Mouse (Mus musculus) cerebellum, adult (tissue): ENCODE results near the gene Ferd3l.

Experiments used
- ATAC-seq: cut with Nextera tagmentation; 2 replicates; pipeline ENCODE4 v1.9.2; 2017; ENCODE audit warnings: mild to moderate bottlenecking, moderate library complexity, mixed read lengths; ENCODE audit not compliant: insufficient number of reproducible peaks, low FRiP score, low TSS enrichment

Gene Ferd3l

DNA sequence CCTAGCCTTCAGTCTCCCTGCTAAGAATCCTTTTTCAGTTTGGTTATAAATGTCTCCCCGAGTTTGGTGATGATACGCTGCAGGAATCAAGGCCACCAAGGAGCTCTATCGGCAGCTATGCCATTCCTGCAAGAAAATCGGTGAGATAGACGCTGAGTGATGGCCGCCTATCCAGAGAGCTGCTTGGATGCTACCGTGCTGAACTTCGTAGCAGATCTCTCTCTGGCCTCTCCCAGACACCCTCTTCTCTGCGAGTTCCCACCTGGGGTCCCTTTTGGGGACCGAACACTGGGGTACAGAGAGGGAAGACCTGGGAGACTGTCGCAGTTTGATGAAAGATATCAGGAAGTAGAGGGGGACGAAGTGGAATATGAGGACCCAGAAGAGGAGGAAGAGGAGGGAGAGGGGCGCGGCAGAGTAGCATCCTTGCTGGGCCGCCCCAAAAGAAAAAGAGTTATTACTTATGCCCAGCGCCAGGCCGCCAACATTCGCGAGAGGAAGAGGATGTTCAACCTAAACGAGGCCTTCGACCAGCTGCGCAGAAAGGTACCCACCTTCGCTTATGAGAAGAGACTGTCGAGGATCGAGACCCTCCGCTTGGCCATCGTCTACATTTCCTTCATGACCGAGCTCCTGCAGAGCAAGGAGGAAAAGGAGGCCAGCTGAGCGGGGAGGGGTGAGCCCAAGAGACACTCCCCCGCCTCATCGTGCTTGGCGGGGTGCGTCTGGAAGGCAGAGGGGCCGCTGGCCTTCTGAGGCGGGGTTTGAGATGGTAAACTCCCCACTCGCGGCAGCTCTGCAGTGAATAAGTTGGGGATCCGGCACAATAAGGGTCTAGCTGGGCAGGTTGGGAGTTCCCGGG, at the start of gene Ferd3l:
Gene Ferd3l, plus strand, starts transcription at position 95 of the 862 bp plus-strand sequence.
- ATAC-seq = no peak

DNA sequence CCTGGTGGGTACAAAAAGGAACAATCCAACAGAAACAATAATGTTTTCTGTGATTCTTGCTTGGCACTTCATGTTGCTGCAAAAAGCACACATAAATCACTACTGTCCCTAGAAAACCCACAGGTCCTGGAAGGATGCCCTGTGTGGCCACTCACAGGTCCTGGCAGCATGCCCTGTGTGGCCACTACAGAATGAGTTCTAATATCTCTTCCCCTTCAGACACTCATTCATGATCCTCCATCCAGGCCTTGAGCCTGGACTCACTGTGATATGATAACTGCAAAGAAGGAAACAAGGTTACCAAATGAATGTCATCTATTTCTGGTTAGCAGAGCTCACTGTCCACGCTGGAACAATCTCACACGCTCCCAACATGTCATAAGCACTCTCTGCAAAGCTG, 34.3 kb upstream of the Ferd3l start:
- ATAC-seq = no peak

DNA sequence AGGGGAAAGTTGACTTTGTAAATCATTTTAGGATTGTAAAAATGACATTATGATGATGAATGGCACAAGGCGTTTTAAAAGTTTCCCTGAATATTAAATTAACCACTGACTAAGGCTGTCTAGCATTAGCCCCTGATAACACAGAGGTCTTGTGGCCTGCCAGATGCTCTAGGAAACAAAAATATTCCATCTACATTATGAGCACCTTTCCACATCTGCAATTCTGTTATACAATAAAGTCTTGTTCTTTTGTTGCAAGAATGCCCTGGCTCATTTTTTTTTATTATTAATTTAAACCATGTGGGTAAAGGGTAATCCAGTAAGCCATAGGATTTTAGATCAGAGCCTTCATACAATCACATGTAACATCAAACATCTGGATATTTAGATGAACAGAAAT, 33.6 kb upstream of the Ferd3l start:
- ATAC-seq = no peak

DNA sequence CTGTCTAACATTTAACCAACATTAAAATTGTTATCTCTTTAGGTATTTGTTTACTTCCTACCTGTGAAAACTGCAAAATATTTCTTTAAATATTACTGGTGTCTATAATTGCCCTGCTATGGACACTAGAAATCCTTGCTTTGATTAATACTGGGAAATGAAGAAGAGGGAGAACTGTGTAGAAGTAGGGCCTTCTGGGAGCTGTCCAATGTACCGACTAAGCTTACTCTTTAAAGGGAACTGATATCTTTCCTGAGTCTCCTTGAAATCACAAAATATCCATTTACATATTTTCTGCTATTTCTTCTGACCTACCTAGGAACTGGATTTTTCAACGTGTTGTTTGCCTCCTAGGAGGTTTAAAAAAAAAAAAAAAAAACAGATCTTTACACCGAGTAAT, 1.5 kb upstream of the Ferd3l start:
- no peak for ATAC-seq

DNA sequence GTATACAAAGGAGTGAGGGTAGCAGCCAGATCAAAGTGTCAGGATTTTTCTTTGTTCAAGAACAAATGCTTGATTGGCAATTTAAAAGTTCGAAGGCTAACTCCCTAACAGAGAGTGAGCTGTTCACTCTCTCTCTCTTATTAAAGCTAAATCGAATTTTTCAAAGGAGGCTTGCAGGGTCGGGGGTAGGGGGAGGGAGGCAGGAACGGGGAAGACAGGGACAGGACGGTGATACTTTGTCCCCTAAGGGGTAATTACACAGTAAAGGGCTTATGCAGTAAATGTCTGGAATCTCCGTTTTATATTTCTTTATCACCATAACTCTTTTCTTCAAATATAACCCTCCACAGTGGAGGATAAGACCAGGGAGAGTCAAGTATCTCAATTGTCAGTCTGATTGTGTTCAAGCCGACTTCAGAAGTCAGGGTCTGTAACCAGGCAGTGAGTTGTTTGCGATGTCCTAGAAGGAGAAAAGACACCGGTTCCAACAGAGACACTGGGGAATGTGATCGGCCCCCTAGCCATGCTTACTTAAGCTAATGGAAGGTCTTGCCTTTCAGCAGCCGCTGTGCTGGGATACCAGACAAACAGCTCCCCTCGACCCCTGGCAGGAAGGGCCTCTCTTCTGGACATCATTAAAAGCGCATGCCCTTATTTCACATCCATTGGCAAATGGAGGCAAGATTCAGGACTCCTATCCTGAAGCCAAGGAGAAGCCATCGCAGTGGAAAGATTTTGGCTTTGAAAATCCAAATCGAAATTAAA, 709 bp upstream of the Ferd3l start:
- no peak for ATAC-seq

DNA sequence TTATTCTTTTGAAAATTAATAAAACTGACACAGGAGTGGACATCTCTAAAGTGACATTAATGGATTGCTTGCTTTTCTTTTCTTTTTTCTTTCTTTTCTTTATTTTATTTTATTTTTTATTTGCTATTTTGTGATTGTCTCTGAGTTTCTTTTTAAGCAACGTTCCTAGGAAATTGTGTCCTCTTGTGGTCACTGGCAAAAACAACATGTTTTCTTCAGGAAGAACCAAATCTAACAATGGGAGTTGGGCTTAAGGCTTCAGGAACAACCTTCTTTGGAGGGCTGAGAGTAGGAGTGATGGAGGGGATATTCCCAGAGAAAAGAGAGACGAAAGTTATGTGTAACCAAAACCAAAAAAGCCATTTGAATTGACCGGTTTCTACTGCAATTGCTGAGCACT, 24.6 kb downstream of the Ferd3l start:
- no peak for ATAC-seq

DNA sequence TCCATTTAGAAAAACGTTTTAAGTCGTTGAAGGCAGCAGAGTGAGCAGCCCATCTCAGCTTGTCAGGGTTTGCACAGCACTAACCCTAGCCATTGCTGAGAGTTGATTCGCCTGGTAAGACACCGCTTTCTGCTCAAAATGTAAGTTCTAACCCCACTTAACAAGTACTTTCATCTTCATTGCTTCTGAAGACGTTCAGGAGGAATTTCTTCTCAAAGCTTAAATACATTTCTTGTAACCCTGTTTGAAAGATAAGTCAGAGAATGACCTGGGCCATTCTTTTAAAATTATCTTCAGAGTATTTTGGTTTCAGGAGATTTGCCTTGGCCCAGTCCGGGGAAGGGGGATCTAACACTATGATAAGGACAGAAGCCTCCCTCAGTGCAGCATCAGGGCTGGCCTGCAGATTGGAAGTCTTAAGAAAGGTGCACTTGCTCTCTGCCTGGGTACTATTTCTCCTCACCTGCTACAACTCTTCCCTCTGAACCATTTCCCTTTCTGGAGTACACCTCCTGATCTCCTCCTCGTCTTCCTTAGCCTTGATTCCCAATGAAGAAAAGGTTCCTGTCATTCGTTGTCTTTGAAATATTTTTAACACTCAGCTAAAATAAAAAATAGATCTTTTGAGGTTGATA, 26.8 kb downstream of the Ferd3l start:
- ATAC-seq = no peak

DNA sequence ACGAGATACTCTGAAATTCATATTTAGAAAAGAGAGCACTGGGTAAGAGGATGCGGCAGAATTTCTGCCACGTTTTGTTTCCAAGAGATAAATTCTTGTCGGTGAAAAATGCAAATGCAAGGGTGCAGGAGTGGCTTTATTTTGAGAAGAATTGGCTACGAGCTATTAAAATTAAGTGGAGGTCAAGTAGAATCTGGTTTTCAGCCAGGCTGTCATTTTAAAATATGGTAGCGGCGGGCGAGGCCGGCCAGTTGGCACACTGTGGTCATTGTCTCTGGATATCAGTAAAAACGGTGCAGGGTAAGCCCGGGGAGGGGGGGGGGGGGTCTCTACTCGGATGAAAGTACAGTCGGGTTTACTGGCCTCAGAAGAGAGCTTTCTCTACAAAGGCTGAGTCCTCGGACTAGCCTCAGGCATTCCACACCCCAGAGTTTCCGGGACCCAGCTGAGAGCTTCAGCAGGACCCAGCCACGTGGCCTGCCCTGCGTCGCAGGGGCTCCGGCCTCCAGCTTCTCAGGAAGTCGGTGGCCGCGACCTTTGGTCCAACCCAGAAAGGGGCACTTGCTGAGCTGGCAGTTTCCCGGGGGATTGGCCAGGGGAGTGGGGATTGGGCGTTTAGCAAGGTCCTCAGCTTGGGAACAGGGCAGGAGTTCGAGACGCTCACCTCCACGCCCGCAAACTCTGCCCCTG, 27.5 kb downstream of the Ferd3l start:
- no peak for ATAC-seq

DNA sequence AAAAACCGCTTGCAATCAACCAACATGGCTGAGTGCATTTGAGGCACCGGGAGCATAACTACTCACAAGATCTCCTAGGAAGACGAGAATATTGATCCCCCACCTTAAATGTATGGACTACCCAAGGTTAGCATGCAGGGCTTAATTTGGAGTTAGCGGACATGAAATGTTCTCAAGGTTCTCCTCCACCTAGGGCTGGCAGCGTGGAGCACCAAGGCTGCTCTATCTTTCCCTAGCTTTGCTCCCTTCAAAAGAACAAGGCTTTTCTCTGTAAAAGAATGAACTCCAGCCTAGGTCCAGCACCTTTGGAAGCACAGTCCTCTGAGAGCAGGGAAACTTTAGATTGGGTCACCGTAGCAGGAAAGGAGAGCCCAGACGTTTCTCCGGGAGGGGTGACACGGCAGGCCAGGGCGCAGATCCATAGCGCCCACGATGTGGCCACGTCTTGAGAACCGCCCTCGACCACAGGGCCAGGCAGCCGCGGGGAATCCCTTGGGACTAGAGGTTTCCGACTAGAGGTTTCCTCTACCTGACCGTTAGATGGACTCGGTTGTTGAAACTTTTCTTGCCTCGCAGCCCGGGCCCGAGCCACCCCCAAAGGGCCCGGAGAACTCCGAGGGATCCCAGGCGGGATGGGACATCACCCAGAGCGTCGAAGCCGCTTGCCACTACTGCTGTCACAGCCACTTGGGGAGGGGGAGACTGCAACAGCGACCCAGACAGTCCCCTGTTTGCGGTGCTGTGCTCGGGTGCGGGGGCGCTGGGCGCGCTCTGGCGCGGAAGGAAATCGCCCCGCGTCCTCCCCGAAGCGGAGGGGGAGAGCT, 28.6 kb downstream of the Ferd3l start:
- ATAC-seq = peak; percentile 36; the same call in 1 of the 2 replicates

DNA sequence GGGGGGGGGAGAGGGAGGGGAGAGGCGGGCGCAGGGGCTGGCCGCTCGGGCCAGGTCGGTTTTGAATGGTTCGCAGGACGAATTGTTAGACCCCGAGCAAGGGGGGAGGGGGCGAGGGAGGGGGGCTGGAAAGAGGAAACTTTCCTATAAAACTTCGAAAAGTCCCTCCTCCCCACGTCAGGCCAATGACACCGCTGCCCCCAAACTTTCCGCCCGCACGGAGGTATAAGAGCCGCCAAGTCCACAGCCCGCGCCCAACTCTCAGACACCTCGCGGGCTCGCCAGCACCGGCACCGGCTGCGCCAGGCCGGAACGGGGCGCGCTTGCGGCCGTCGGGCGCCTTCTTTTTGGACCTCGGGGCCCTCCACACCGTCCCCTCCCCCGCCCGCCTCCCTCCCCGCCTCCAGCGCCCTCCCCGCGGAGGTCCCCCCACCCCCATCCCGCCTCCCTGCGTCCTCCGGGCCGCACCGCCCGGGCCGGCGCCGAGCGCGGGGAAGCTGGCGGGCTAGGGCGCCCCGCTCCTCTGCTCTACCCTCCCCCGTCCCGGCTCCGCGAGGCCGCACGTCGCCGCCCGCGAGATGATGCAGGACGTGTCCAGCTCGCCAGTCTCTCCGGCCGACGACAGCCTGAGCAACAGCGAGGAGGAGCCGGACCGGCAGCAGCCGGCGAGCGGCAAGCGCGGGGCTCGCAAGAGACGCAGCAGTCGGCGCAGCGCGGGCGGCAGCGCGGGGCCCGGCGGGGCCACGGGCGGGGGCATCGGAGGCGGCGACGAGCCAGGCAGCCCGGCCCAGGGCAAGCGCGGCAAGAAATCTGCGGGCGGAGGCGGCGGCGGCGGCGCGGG, 29.4 kb downstream of the Ferd3l start, which contains the start of gene Twist1:
Gene Twist1, plus strand, starts transcription at position 272 of the 841 bp plus-strand sequence.
- no peak for ATAC-seq

DNA sequence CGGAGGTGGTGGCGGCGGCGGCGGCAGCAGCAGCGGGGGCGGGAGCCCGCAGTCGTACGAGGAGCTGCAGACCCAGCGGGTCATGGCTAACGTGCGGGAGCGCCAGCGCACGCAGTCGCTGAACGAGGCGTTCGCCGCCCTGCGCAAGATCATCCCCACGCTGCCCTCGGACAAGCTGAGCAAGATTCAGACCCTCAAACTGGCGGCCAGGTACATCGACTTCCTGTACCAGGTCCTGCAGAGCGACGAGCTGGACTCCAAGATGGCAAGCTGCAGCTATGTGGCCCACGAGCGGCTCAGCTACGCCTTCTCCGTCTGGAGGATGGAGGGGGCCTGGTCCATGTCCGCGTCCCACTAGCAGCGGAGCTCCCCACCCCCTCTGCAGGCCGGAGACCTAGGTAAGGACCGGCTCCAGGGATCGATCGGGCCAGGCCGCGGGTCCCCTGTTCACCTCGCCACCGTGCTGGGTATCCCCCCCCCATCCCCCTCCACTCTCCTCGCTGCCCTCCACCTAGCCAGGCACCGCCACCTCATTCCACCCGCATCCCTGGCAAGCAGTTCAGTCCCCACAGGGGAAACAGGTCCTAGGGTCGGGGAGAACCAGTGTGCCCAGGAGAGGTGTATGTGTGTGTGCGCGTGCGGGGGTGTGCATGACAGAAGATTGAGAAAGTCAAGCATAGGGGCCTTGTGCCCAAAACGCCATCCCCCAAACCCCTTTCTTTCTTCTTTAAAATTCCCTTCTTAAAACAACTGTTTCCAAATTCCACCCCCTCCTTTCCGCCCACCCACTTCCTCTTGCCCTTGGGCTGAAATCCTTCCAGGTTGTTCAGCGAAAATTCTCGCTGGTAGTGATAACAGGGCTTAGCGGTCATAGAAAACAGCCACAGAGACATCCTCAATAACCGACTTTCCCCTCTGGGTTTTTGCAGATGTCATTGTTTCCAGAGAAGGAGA, 30.3 kb downstream of the Ferd3l start:
- ATAC-seq = peak; percentile 20; the same call in 1 of the 2 replicates

DNA sequence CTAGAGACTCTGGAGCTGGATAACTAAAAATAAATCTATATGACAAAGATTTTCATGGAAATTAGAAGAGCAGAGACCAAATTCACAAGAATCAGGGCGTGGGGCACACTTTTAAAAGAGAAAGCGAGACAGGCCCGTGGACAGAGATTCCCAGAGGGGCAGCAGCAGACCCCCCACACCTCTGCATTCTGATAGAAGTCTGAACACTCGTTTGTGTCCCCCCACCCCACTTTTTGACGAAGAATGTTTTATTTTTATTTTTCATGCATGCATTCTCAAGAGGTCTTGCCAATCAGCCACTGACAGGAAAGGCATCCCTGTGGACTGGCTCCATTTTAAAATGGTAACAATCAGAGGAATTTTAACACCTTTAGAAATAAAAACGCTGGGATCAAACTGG, 31.0 kb downstream of the Ferd3l start:
- ATAC-seq = no peak

DNA sequence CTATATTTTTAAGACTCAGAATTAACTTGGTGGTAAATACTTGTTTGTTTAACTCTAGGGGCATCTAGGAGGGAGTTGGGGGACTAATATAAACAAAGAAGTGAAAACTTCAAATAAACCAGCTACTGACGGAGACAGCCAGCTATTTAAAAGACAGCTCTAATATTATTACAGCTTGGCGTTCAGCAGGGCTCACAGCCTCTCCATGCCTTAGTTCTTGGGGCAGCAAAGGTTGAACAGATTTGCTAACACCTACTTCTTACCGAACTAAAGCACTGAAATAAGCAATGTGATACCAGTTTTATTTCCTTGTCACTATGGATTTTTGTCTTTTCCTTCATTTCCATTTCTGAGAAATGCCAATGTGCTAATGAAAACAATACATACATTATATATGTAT, 31.6 kb downstream of the Ferd3l start:
- ATAC-seq = no peak

DNA sequence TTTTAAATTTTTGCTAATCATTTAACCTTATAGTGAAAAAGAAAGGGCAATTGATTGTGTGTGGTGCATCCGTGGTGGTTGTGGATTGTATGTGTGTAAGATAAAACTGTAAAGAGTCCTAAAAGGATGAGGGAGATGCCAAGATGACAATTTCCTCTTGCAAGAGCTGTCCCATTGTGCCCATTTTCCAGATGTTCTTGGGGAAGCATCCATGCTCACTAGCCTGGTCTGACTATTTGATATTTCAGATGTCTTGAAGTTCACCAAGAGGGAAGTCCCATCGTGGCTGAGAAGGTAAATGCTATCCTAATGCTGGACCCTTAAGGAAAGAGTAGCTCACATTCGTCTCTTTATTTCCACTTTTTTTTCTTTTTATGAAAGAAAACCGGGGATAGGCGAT, 32.8 kb downstream of the Ferd3l start:
- ATAC-seq = no peak

DNA sequence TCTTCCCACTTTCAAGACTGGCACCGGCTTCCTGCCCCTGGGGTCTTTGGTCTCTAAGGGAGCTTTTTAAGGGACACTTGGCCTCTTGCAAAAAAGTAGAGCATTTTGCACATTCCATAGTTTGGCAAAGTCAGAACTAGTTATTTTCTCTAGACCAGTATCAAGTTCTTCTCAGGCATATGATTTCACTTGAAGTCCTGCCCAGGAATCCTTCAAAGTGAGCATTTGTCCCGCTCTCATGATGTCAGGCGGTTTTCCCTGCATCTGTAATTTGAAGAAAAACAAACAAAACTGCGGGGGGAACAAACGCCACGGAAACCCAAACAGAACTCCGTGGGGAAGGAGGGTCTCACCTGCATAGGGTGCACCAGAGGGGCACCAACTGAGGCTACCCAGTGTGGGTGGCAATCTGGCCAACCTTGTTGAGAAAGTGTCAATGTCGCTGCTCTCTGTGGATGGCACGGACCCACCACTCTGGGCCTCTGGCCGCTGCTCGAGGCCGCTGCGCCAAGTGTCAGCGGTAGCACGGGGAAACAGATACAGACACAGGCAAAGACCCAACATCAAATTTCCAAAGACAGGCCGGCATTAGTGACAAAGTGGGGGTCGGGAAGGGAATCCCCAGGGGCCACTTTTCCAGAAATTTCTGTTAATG, 34.0 kb downstream of the Ferd3l start:
- ATAC-seq = no peak

DNA sequence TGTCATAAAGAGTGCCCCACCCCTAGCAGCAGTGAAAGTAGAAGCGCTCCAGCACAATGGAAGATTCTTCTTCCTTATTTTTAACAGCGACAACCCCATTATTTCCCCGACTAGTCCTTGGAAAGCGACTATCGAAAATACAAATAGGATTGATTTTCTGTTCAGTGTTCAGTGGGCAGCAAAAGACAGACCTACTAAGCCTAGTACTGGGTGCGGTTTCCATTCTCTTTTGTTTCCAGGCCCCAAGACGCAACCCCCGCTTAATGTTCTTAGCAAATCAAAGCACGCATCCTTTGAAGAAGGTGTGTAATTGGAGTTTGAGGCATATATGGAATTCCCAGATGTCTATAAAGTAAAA, 34.5 kb downstream of the Ferd3l start:
- ATAC-seq = no peak

DNA sequence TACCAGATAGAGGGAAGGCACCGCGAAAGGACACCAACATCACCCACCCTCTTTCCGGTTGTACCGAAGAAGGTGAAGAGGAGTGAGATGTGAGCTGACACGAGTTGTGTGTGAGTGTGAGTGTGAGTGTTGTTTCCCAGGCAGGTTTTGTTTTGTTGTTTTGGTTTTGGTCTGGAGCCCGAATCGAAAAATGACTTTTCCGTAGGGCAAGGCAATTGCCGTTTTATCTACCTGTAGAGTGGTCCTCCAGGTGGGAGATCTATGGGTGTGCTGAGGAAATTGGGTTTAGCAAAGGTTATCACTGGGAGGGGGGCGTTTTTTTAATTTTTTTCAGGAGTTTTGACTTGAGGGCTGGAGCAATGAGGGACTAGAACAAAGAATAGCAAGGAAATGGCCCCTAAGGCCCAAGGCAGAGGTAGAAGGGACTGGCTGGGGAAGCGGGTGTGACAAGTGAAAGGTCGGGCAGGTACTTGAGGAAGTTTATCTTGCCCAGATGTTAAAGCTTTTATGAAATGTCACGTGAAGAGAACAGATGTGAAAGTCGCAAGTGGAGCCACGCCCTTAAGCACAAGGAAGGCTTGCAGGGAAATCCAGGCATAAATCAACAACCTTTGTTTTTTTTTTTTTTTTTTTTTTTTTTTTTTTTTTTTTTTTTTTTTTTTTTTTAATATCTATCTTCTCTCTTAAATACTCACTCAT, 35.6 kb downstream of the Ferd3l start:
- ATAC-seq = no peak
